Mouse (Mus musculus): Measurements from ENCODE around the gene Top3a.

DNA sequence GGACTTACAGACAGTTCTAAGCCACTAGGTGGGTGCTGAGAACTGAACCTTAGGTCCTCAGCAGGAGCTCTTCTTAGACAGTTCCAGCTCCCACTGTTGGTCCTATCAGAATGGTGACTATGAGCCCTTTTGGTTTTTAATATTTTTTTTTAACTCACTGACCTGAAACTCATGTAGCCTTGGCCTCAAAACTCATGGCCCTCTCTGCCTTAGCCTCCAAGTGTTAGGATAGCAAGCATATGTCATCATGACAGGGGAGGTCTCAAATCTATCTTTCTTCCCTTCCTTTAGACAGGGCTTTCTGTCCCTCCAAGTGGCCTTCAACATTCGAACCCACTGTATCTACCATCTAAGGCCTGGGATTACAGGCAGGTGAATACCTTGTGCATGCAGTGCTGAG is 23.7 kb upstream of the Top3a start:
- TF ChIP-seq CTCF (IDR thresholded peaks at IDR 0.05; ENCODE audit: low read depth), result no peak
- no peak for TF ChIP-seq EP300 (optimal IDR thresholded peaks at IDR 0.05)

Data from stomach, postnatal 0 days (tissue).